Mouse (Mus musculus): ENCODE data around the gene Naa38.
"Not testable (repeated sequence)": the region's sequence is repeated elsewhere in the genome, so short reads cannot be mapped to it uniquely, and the experiment has no call there.

Naa38 gene

GRCm38 (mm10) chr11:69373223-69373965 lies 21.9 kb upstream of the Naa38 start:
- no peak for DNase-seq

GRCm38 (mm10) chr11:69375646-69376045 lies 19.6 kb upstream of the Naa38 start:
- no peak for DNase-seq

- no peak for DNase-seq
These were observed 17.5 kb upstream of the Naa38 start for GRCm38 (mm10) chr11:69377766-69378165.

- DNase-seq = no peak
These were observed 15.7 kb upstream of the Naa38 start for GRCm38 (mm10) chr11:69379600-69379999.

- peak; percentile 74 to 79 for DNase-seq
These were observed 13.9 kb upstream of the Naa38 start for GRCm38 (mm10) chr11:69381356-69381755.

GRCm38 (mm10) chr11:69382478-69383105 lies 12.7 kb upstream of the Naa38 start:
- peak in 1 of 2 experiments; percentile 33 for DNase-seq

- DNase-seq = no peak
These were observed 10.3 kb upstream of the Naa38 start for GRCm38 (mm10) chr11:69384979-69385378.

GRCm38 (mm10) chr11:69386758-69387157 lies 8.5 kb upstream of the Naa38 start:
- DNase-seq = no peak

- no peak for DNase-seq
These were observed 6.6 kb upstream of the Naa38 start for GRCm38 (mm10) chr11:69388680-69389079.

- DNase-seq = peak; percentile 49 to 51
These were observed 5.5 kb upstream of the Naa38 start for GRCm38 (mm10) chr11:69389531-69390399.

GRCm38 (mm10) chr11:69390400-69391034 lies 4.8 kb upstream of the Naa38 start:
- DNase-seq = peak; percentile 79 to 81

GRCm38 (mm10) chr11:69394591-69395167 lies 608 bp upstream of the Naa38 start:
- DNase-seq = not testable (repeated sequence)

- DNase-seq = peak; percentile 94 to 97
These were observed 517 bp downstream of the Naa38 start for GRCm38 (mm10) chr11:69395634-69396373.

- peak; percentile 14 to 29 for DNase-seq
These were observed 1.5 kb downstream of the Naa38 start for GRCm38 (mm10) chr11:69396772-69397171.

GRCm38 (mm10) chr11:69397581-69398057 lies 2.3 kb downstream of the Naa38 start:
- peak; percentile 62 to 66 for DNase-seq

- DNase-seq = peak; percentile 39 to 50
These were observed 2.8 kb downstream of the Naa38 start, which contains the start of gene Tmem88 for GRCm38 (mm10) chr11:69398059-69398458. Gene Tmem88 (minus strand): TSS chr11:69398234.

- peak; percentile 20 to 24 for DNase-seq
These were observed 3.4 kb downstream of the Naa38 start for GRCm38 (mm10) chr11:69398486-69399200.

GRCm38 (mm10) chr11:69399201-69400082 lies 4.2 kb downstream of the Naa38 start:
- DNase-seq = peak; percentile 9 to 41

- peak; percentile 27 to 34 for DNase-seq
These were observed 5.0 kb downstream of the Naa38 start for GRCm38 (mm10) chr11:69400083-69400850.
